Mouse (Mus musculus) megakaryocyte, embryonic 14.5 days (primary cell): ENCODE measurements around the gene Glo1.

ENCODE experiments used
- FLI1 ChIP-seq: IDR thresholded peaks from 2 replicates; pipeline ENCODE4 v1.6.1; 2012; ENCODE audit warnings: low read length, inconsistent platforms, mixed read lengths
- GATA1 ChIP-seq: IDR thresholded peaks from 3 replicates; pipeline ENCODE4 v1.6.1; 2012; ENCODE audit warnings: mixed read lengths, low read length, inconsistent platforms, borderline replicate concordance

GRCm38 (mm10) chr17:30612075-30612859, 14.4 kb downstream of the Glo1 start:
- TF ChIP-seq GATA1 (no peak), FLI1 (no peak)
